Mouse (Mus musculus) cerebellum, postnatal 14 days (tissue): Measurements from ENCODE around the gene Zscan22.
"Not testable (repeated sequence)": the region's sequence is repeated elsewhere in the genome, so short reads cannot be mapped to it uniquely, and the experiment has no call there.

Experiments
- DNase-seq, 2 experiments: peaks; one replicate each; pipeline ENCODE4 v3.0.0; 2021; ENCODE audit warnings: mixed read lengths in 2 of 2

Gene Zscan22

DNA sequence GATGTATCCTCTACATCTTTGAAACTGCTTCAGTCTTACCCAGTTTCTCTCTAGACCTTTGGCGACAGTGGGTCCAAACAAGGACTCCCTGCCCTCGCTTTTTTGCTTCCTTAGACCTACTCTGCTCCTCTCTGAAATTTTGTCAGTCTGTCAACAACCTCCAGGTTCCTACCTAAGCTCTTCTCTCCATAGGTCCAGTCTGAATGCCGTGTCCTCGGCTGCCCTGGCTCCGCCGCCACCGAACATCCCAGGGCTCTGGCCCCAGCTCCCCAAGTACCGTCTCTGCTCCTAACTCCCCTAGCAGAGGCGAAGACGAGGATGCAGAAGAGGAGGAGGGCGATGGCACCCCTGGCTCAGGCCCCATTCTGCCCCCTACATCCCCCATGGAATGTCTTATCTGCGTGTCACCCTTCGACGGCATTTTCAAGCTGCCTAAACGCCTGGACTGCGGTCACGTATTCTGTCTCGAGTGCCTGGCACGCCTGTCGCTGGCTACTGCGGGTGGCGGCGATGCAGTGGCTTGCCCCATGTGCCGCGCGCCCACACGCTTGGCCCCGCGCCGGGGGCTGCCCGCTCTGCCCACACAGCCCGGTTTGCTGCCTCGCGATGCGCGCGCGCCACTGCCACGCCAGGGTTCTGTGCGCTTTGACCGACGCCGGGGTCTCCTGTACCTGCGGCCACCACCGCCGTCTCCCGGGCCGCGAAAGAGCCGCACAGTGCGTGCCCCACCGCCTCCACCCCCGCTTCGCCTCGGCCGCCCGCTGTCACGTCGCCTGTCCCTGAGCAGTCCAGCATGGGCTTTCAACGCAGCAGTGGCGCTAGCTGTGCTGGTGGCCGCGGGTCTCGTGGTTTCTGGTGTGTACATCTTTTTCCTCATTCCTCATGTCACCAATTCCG, 30.3 kb downstream of the Zscan22 start:
- peak; percentile 78 to 80 for DNase-seq

GRCm38 (mm10) chr7:12933615-12934140, 36.1 kb downstream of the Zscan22 start:
- DNase-seq: no peak

DNA sequence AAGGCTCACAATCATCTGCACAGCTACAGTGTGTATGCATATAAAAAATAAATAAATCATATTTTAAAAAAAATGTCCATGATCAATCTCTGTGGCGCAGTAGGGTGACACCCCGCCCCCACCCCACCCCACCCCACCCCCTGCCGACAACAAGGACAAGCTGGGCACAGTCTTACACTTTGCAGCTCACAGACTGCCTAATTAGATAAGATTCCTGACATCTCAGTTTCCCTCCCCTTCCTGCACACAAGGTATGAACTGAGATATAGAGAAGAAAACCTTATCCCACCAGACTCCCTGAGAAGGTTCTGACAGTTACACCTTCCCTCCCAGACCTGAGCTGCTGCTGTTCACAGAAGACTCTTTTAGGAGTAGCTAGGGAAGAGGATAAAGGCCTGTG, 37.2 kb downstream of the Zscan22 start:
- no peak for DNase-seq

GRCm38 (mm10) chr7:12937254-12937803, 39.7 kb downstream of the Zscan22 start:
- DNase-seq: not testable (repeated sequence)

DNA sequence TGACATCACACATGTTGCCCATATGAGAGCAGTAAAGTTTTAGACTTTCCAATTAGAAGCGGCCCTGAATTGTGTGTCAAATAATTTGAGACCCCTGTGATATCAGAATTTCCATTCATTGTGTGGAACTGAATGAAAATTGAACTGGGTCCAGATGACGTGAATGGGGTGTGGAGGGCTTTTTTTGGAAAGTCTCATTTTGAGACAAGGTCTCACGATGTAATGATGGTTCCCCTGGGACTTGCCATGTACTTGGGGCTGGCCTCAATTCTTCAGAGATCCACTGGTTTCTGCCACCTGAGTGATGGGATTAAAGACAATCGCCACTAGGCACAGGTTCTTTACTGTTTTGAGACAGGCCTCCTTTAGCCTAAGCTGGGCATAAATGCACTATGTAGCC, 43.0 kb downstream of the Zscan22 start:
- DNase-seq: no peak

DNA sequence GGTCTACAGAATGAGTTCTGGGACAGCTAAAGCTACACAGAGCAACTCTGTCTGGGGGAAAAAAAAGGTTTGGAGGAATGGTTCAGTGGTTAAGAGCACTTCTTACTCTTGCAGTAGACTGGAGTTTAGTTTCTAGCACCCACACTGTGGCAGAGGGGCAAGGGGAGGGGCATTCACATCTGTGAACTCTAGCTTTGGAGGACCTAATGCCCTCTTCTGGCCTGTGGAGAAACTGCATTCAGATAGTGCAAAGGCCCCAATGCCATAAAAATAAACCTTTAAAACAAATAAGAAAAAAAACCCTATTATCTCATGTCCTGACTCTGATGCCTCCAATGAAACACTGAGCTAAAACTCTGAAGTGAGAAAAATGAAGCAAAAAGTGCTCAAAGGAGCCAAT, 45.9 kb downstream of the Zscan22 start:
- no peak for DNase-seq

GRCm38 (mm10) chr7:12949032-12949871, 51.6 kb downstream of the Zscan22 start:
- DNase-seq: peak; percentile 88 to 94

- no peak for DNase-seq
Measured at GRCm38 (mm10) chr7:12949872-12950229, 52.2 kb downstream of the Zscan22 start.

DNA sequence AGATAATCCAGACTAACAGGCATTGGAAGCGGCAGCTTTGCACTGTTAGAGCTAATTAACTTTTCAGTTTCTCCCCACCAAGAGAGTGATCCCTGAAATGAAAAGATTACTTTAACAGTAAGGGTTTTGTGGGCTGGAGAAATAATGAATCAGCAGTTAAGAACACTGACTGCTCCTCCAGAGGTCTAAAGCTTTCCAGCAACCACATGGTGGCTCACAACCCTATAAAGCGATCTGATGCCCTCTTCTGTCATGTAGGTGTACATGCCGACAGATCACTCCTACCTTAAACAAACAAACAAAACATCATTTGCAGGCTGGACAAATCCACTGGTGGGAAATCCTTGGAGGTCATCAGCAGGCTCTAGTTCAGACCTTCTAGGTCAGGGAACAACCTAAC, 57.3 kb downstream of the Zscan22 start:
- DNase-seq: peak in 1 of 2 experiments; percentile 15

DNA sequence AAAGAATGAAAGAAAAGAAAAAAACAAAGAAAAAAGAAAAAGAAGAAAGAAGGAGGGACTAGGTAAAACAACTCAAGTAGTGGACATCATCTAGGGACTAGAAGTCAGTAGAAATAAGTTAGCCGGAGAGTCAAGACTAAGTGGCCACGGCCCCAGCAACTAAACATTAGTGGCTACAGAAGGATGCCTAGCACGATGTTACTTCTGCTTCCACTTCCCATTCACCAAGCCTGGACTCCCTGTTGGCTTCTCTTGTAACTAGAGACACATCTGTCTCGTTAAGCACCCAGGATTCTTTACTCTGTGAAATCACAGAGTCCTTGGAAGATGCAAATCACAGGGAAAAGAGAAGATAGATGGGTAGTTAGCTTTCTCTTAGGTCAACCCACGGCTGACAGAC, 59.9 kb downstream of the Zscan22 start:
- DNase-seq: no peak
